ENCODE assay signal across 8 mouse cellular contexts in genomic region chr10:128921883-128922821, GRCm38 (mm10). TPM values are rescaled to one million over a fixed set of nuclear protein-coding genes. Genes with fewer than 3 reads are reported as not detected.
DNase-seq lines count a peak whose midpoint lies in the region; ATAC-seq and TF ChIP-seq lines count a peak whose summit lies in the region.

No protein-coding gene starts in this region.

- H3K4me1 ChIP-seq in forebrain, embryonic 16.5 days (replicated peaks; ENCODE audit: control insufficient read depth, insufficient read depth, low read length): peaks cover 22% of the 10 kb centered on the region
- peaks cover 20% of the 10 kb centered on the region for H3K4me1 ChIP-seq in liver, embryonic 16.5 days (ENCODE audit: control insufficient read depth, low read depth, low read length)

- peak overlapping the region; percentile 99 for H3K27ac ChIP-seq in left cerebral cortex, adult 2 months
- H3K27ac ChIP-seq in forebrain, embryonic 16.5 days (ENCODE audit: low read length): peak overlapping the region; percentile 14; the same call in 1 of the 2 replicates
- H3K27ac ChIP-seq in liver, embryonic 16.5 days (ENCODE audit: low read length): peak overlapping the region; percentile 17; the same call in 1 of the 2 replicates

- no peaks in the 10 kb centered on the region for H3K36me3 ChIP-seq in forebrain, embryonic 16.5 days (ENCODE audit: control insufficient read depth, insufficient read depth)
- H3K36me3 ChIP-seq in liver, embryonic 16.5 days (ENCODE audit: control insufficient read depth, insufficient read depth): no peaks in the 10 kb centered on the region

- TF ChIP-seq CTCF in left cerebral cortex, adult 2 months (IDR thresholded peaks at IDR 0.05): no peak

- 71% methylated on average over 16 of the region's 16 CpGs for WGBS in forebrain, embryonic 16.5 days
- WGBS in liver, embryonic 16.5 days (ENCODE audit: insufficient replicate concordance): 63% methylated on average over 16 of the region's 16 CpGs

- H3K4me3 ChIP-seq in left cerebral cortex, adult 2 months: peak overlapping the region; percentile 82
- peak overlapping the region; percentile 60 for H3K4me3 ChIP-seq in forebrain, embryonic 16.5 days (replicated peaks; ENCODE audit: low read length)
- H3K4me3 ChIP-seq in liver, embryonic 16.5 days (ENCODE audit: low read depth, low read length): peak overlapping the region; percentile 91

- no peak for ATAC-seq in forebrain, embryonic 16.5 days
- ATAC-seq in liver, embryonic 16.5 days (ENCODE audit: low read depth): no peak
- ATAC-seq in monocyte, adult 5-6 weeks (replicated peaks; ENCODE audit: insufficient number of reproducible peaks, low FRiP score, low TSS enrichment, poor library complexity, severe bottlenecking): no peak

- intact Hi-C loops in left cerebral cortex, adult 2 months (cut with DNase I): no loop called here
- intact Hi-C loops in left cerebral cortex, postnatal 36 days (cut with DNase I): no loop called here

- peak overlapping the region; percentile 81 for H3K4me2 ChIP-seq in forebrain, embryonic 16.5 days (ENCODE audit: low read length)
- peak overlapping the region; percentile 90 for H3K4me2 ChIP-seq in liver, embryonic 16.5 days (ENCODE audit: low read depth, low read length)

- H3K9me3 ChIP-seq in forebrain, embryonic 16.5 days (ENCODE audit: control insufficient read depth, low read length): no peaks in the 10 kb centered on the region
- no peaks in the 10 kb centered on the region for H3K9me3 ChIP-seq in liver, embryonic 16.5 days (replicated peaks; ENCODE audit: control insufficient read depth, low read length)

- peak overlapping the region; percentile 71; the same call in 1 of the 2 replicates for H3K9ac ChIP-seq in forebrain, embryonic 16.5 days (replicated peaks; ENCODE audit: low read depth, low read length)
- peak overlapping the region; percentile 84; the same call in 1 of the 2 replicates for H3K9ac ChIP-seq in liver, embryonic 16.5 days (ENCODE audit: low read depth, low read length)

- no peak for DNase-seq in left cerebral cortex, adult 2 months (ENCODE audit: extremely low spot score in 1 of 2, low spot score in 2 of 2)
- DNase-seq in left cerebral cortex, postnatal 36 days (ENCODE audit: low spot score in 2 of 2): no peak
- peak; percentile 50 for DNase-seq in adrenal gland, postnatal 25 days
- DNase-seq in right cerebral cortex, postnatal 4 days: no peak
- no peak for DNase-seq in frontal cortex, postnatal 14 days (ENCODE audit: low spot score in 2 of 2)

- no peaks in the 10 kb centered on the region for H3K27me3 ChIP-seq in forebrain, embryonic 16.5 days (replicated peaks; ENCODE audit: control insufficient read depth, insufficient read depth, low read length)
- no peaks in the 10 kb centered on the region for H3K27me3 ChIP-seq in liver, embryonic 16.5 days (ENCODE audit: control insufficient read depth, insufficient read depth, low read depth, low read length)

RNA-seq across cellular contexts. Expression of gene Rdh5, which starts 0.5 kb away (rescaled TPM):
- total RNA-seq in left cerebral cortex, adult 2 months (2021): 1 to 10 TPM; 6.5 to 7.4 TPM
- total RNA-seq in left cerebral cortex, postnatal 36 days (2021): 1 to 10 TPM; 6.7 to 7.0 TPM
- 7.7 and 15.9 TPM in 2 replicates for total RNA-seq in adrenal gland, postnatal 25 days (2021)
- 8.6 and 12.3 TPM in 2 replicates for polyA plus RNA-seq in forebrain, embryonic 16.5 days (2015; fragmentation: Nextera tagmentation; extraction: Ambion mirVana)
- 20.8 and 21.9 TPM in 2 replicates for polyA plus RNA-seq in liver, embryonic 16.5 days (2015; fragmentation: Nextera tagmentation; extraction: Ambion mirVana)
- 1.5 to 7.6 TPM in 2 of 3 replicates, not detected in the other for total RNA-seq in monocyte, adult 5-6 weeks (2017)

RNA-seq across cellular contexts. Expression of gene Bloc1s1, which starts 1.7 kb away (rescaled TPM):
- 10 to 100 TPM; 78.8 to 80.8 TPM for total RNA-seq in left cerebral cortex, adult 2 months (2021)
- 10 to 100 TPM; 85.2 to 95.4 TPM for total RNA-seq in left cerebral cortex, postnatal 36 days (2021)
- total RNA-seq in adrenal gland, postnatal 25 days (2021): 189 and 195 TPM in 2 replicates
- polyA plus RNA-seq in forebrain, embryonic 16.5 days (2015; fragmentation: Nextera tagmentation; extraction: Ambion mirVana): 203 and 221 TPM in 2 replicates
- 92.8 and 96.6 TPM in 2 replicates for polyA plus RNA-seq in liver, embryonic 16.5 days (2015; fragmentation: Nextera tagmentation; extraction: Ambion mirVana)
- total RNA-seq in monocyte, adult 5-6 weeks (2017): 110 to 127 TPM (median 111 TPM) in 3 replicates

RNA-seq across cellular contexts. Expression of gene Itga7, which starts 11.5 kb away (rescaled TPM):
- 10 to 100 TPM; 13.2 to 16.3 TPM for total RNA-seq in left cerebral cortex, adult 2 months (2021)
- total RNA-seq in left cerebral cortex, postnatal 36 days (2021): 10 to 100 TPM; 13.0 to 16.5 TPM
- 9.6 and 10.2 TPM in 2 replicates for total RNA-seq in adrenal gland, postnatal 25 days (2021)
- 3.1 and 3.4 TPM in 2 replicates for polyA plus RNA-seq in forebrain, embryonic 16.5 days (2015; fragmentation: Nextera tagmentation; extraction: Ambion mirVana)
- polyA plus RNA-seq in liver, embryonic 16.5 days (2015; fragmentation: Nextera tagmentation; extraction: Ambion mirVana): 0.39 and 0.83 TPM in 2 replicates
- total RNA-seq in monocyte, adult 5-6 weeks (2017): 0.19 to 0.53 TPM in 2 of 3 replicates, not detected in the other

RNA-seq across cellular contexts. Expression of gene Cd63, which starts 21.4 kb away (rescaled TPM):
- 10 to 100 TPM; 63.7 to 73.3 TPM for total RNA-seq in left cerebral cortex, adult 2 months (2021)
- 10 to 100 TPM; 59.5 to 64.6 TPM for total RNA-seq in left cerebral cortex, postnatal 36 days (2021)
- 238 and 302 TPM in 2 replicates for total RNA-seq in adrenal gland, postnatal 25 days (2021)
- 119 and 137 TPM in 2 replicates for polyA plus RNA-seq in forebrain, embryonic 16.5 days (2015; fragmentation: Nextera tagmentation; extraction: Ambion mirVana)
- 97.4 and 109 TPM in 2 replicates for polyA plus RNA-seq in liver, embryonic 16.5 days (2015; fragmentation: Nextera tagmentation; extraction: Ambion mirVana)
- total RNA-seq in monocyte, adult 5-6 weeks (2017): 12.1 to 26.5 TPM (median 22.9 TPM) in 3 replicates

RNA-seq across cellular contexts. Expression of gene Gdf11, which starts 30.6 kb away (rescaled TPM):
- 10 to 100 TPM; 13.1 to 15.3 TPM for total RNA-seq in left cerebral cortex, adult 2 months (2021)
- total RNA-seq in left cerebral cortex, postnatal 36 days (2021): 10 to 100 TPM; 12.6 to 14.7 TPM
- total RNA-seq in adrenal gland, postnatal 25 days (2021): 1.5 and 1.9 TPM in 2 replicates
- 5.6 and 7.0 TPM in 2 replicates for polyA plus RNA-seq in forebrain, embryonic 16.5 days (2015; fragmentation: Nextera tagmentation; extraction: Ambion mirVana)
- polyA plus RNA-seq in liver, embryonic 16.5 days (2015; fragmentation: Nextera tagmentation; extraction: Ambion mirVana): 0.16 and 0.22 TPM in 2 replicates
- total RNA-seq in monocyte, adult 5-6 weeks (2017): 0.57 to 3.8 TPM (median 1.8 TPM) in 3 replicates

Comparison
In these comparisons a context has a peak if more than half of its experiments do, and no peak if none do; other contexts are left out.
1. H3K27ac ChIP-seq: peak in every context shown above with its lines; median percentile 99 in left cerebral cortex, adult 2 months; 17 in liver, embryonic 16.5 days; 14 in forebrain, embryonic 16.5 days.